Mouse (Mus musculus): Measurements from ENCODE around the gene Dtnb. TPM values are rescaled to one million over a fixed set of nuclear protein-coding genes. Genes with fewer than 3 reads are reported as not detected.
"Not testable (repeated sequence)": the region's sequence is repeated elsewhere in the genome, so short reads cannot be mapped to it uniquely, and the experiment has no call there.

The Dtnb gene
- polyA plus RNA-seq, 1 experiment from 2014 or later: 36.8 TPM

DNA sequence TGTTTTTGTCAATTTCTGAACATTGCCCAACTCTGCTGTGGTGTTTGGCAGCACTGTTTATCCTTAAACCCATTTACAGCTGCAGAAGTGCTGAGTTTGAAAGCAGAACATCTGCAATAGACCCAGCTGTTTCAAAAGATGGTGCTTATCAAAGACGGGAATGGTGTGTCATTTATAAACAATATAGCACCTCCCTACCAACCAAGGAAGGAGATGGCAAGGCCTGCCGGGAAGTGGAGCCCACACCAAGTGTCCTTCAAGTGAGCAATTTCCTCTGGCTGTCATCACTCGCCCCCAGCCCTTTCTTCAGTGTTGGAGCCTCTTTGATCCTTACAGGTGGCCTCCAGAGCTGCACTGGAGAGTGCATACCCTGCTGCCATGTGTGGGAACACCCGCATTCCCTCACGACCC, 97.8 kb downstream of the Dtnb start:
- no peak overlapping the region for H3K4me2 ChIP-seq (ENCODE audit: low read length)
- no peaks in the 10 kb centered on the region for H3K27me3 ChIP-seq (replicated peaks; ENCODE audit: control insufficient read depth, insufficient read depth, low read length)
- no peaks in the 10 kb centered on the region; the same call in 1 of the 2 replicates for H3K4me1 ChIP-seq (replicated peaks; ENCODE audit: control insufficient read depth, insufficient read depth, low read length)
- H3K4me3 ChIP-seq (replicated peaks; ENCODE audit: low read length): no peak overlapping the region
- no peak overlapping the region for H3K9ac ChIP-seq (replicated peaks; ENCODE audit: low read depth, low read length)
- H3K27ac ChIP-seq (ENCODE audit: low read length): no peak overlapping the region
- 51% methylated on average over 5 of the region's 5 CpGs for WGBS
- H3K9me3 ChIP-seq (ENCODE audit: control insufficient read depth, low read length): no peaks in the 10 kb centered on the region; the same call in 1 of the 2 replicates
- no peaks in the 10 kb centered on the region for H3K36me3 ChIP-seq (ENCODE audit: control insufficient read depth, insufficient read depth)
- no peak for ATAC-seq

DNA sequence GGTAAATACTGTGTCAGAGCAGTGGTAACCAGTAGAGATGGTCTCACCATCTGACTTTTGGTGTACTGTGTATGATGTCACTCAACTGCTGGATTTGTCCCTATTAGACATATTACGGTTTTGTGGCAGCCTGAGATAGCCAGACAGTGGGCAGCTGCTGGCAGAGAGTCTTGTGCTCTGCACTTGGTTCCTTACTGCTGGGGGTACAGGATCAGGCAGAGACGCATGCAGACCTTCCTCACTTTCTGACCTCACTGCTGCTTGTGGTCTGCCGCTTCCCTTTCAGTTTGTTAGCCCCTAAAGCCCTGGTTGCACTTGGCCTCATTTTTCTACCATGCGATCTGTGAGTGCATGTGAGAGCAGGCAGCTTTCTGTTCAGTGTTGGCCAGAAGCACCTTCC, 98.9 kb downstream of the Dtnb start:
- Histone ChIP-seq H3K27me3 (replicated peaks; ENCODE audit: control insufficient read depth, insufficient read depth, low read length) (no peaks in the 10 kb centered on the region), H3K4me2 (ENCODE audit: low read length) (no peak overlapping the region), H3K9me3 (ENCODE audit: control insufficient read depth, low read length) (no peaks in the 10 kb centered on the region; the same call in 1 of the 2 replicates), H3K4me3 (replicated peaks; ENCODE audit: low read length) (no peak overlapping the region), H3K9ac (replicated peaks; ENCODE audit: low read depth, low read length) (no peak overlapping the region), H3K36me3 (ENCODE audit: control insufficient read depth, insufficient read depth) (no peaks in the 10 kb centered on the region), H3K4me1 (replicated peaks; ENCODE audit: control insufficient read depth, insufficient read depth, low read length) (no peaks in the 10 kb centered on the region; the same call in 1 of the 2 replicates), H3K27ac (ENCODE audit: low read length) (no peak overlapping the region)
- WGBS: 78% methylated on average over 4 of the region's 4 CpGs
- ATAC-seq: no peak

- H3K9ac ChIP-seq (replicated peaks; ENCODE audit: low read depth, low read length): no peak overlapping the region
- H3K4me3 ChIP-seq (replicated peaks; ENCODE audit: low read length): no peak overlapping the region
- no peaks in the 10 kb centered on the region; the same call in 1 of the 2 replicates for H3K4me1 ChIP-seq (replicated peaks; ENCODE audit: control insufficient read depth, insufficient read depth, low read length)
- no peak overlapping the region for H3K4me2 ChIP-seq (ENCODE audit: low read length)
- WGBS: 87% methylated on average over 9 of the region's 9 CpGs
- H3K27ac ChIP-seq (ENCODE audit: low read length): no peak overlapping the region
- no peaks in the 10 kb centered on the region for H3K27me3 ChIP-seq (replicated peaks; ENCODE audit: control insufficient read depth, insufficient read depth, low read length)
- no peak for ATAC-seq
- no peaks in the 10 kb centered on the region for H3K36me3 ChIP-seq (ENCODE audit: control insufficient read depth, insufficient read depth)
- no peaks in the 10 kb centered on the region; the same call in 1 of the 2 replicates for H3K9me3 ChIP-seq (ENCODE audit: control insufficient read depth, low read length)
Measured at GRCm38 (mm10) chr12:3672786-3673185, 100.6 kb downstream of the Dtnb start.

- 57% methylated on average over 8 of the region's 8 CpGs for WGBS
- no peaks in the 10 kb centered on the region; the same call in 1 of the 2 replicates for H3K9me3 ChIP-seq (ENCODE audit: control insufficient read depth, low read length)
Measured at GRCm38 (mm10) chr12:3673886-3674285, 101.7 kb downstream of the Dtnb start.

DNA sequence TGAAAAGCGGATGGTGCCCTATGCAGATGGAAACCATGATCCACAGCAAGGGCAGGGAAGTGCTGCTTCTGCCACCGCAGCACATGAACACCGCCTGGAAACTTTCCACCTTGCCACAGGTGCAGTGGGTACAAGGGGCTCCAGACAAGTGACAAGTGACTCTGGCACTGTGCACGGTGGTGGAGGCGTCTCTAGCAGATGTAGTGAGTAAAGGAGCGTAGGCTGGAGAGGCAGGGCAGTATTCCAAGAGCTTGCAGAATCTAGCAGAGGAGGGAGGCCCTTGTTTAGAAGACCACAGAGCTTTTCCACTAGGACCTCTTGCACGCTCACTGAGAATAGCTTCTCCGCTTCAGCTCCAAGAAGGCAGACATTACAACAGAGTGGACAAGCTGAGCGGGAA, 102.7 kb downstream of the Dtnb start:
- Histone ChIP-seq H3K27me3 (replicated peaks; ENCODE audit: control insufficient read depth, insufficient read depth, low read length) (no peaks in the 10 kb centered on the region), H3K4me2 (ENCODE audit: low read length) (no peak overlapping the region), H3K4me1 (replicated peaks; ENCODE audit: control insufficient read depth, insufficient read depth, low read length) (no peaks in the 10 kb centered on the region; the same call in 1 of the 2 replicates), H3K27ac (ENCODE audit: low read length) (no peak overlapping the region), H3K9me3 (ENCODE audit: control insufficient read depth, low read length) (no peaks in the 10 kb centered on the region), H3K36me3 (ENCODE audit: control insufficient read depth, insufficient read depth) (no peaks in the 10 kb centered on the region), H3K4me3 (replicated peaks; ENCODE audit: low read length) (no peak overlapping the region), H3K9ac (replicated peaks; ENCODE audit: low read depth, low read length) (no peak overlapping the region)
- no peak for ATAC-seq
- WGBS: 87% methylated on average over 9 of the region's 9 CpGs

More at GRCm38 (mm10) chr12:3673886-3674285, 101.7 kb downstream of the Dtnb start:
- no peak for ATAC-seq
- H3K27me3 ChIP-seq (replicated peaks; ENCODE audit: control insufficient read depth, insufficient read depth, low read length): no peaks in the 10 kb centered on the region
- H3K4me2 ChIP-seq (ENCODE audit: low read length): no peak overlapping the region
- no peak overlapping the region for H3K9ac ChIP-seq (replicated peaks; ENCODE audit: low read depth, low read length)
- H3K36me3 ChIP-seq (ENCODE audit: control insufficient read depth, insufficient read depth): no peaks in the 10 kb centered on the region
- H3K27ac ChIP-seq (ENCODE audit: low read length): no peak overlapping the region
- no peak overlapping the region for H3K4me3 ChIP-seq (replicated peaks; ENCODE audit: low read length)
- H3K4me1 ChIP-seq (replicated peaks; ENCODE audit: control insufficient read depth, insufficient read depth, low read length): no peaks in the 10 kb centered on the region; the same call in 1 of the 2 replicates

DNA sequence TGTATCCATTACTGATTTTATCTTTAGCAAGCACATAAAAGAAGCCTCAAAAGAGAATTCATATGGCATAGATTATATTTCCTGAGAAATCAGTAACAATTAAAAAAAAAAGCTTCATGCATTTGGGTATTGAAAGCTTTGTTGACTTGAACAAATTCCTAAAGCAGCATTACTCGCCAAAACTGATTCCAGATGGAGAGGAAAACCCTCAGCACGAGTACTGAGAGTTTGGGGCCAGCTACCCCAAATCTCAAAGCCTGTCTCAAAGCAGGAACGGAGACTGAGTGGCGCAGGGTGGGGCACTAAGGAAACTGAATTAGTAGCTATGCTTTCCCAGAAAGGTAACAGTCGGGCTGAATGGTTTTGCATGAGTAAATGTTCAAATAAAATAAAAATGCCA, 108.5 kb downstream of the Dtnb start:
- no peak overlapping the region for H3K9ac ChIP-seq (replicated peaks; ENCODE audit: low read depth, low read length)
- no peak overlapping the region for H3K4me2 ChIP-seq (ENCODE audit: low read length)
- H3K4me3 ChIP-seq (replicated peaks; ENCODE audit: low read length): no peak overlapping the region
- H3K27me3 ChIP-seq (replicated peaks; ENCODE audit: control insufficient read depth, insufficient read depth, low read length): no peaks in the 10 kb centered on the region
- H3K9me3 ChIP-seq (ENCODE audit: control insufficient read depth, low read length): no peaks in the 10 kb centered on the region
- peaks cover 6% of the 10 kb centered on the region for H3K4me1 ChIP-seq (replicated peaks; ENCODE audit: control insufficient read depth, insufficient read depth, low read length)
- no peak overlapping the region for H3K27ac ChIP-seq (ENCODE audit: low read length)
- no peak for ATAC-seq
- H3K36me3 ChIP-seq (ENCODE audit: control insufficient read depth, insufficient read depth): no peaks in the 10 kb centered on the region
- 80% methylated on average over 5 of the region's 5 CpGs for WGBS

GRCm38 (mm10) chr12:3683041-3683440, 110.9 kb downstream of the Dtnb start:
- no peak overlapping the region for H3K27ac ChIP-seq (ENCODE audit: low read length)
- H3K4me1 ChIP-seq (replicated peaks; ENCODE audit: control insufficient read depth, insufficient read depth, low read length): peaks cover 6% of the 10 kb centered on the region
- no peaks in the 10 kb centered on the region for H3K27me3 ChIP-seq (replicated peaks; ENCODE audit: control insufficient read depth, insufficient read depth, low read length)
- no peaks in the 10 kb centered on the region for H3K9me3 ChIP-seq (ENCODE audit: control insufficient read depth, low read length)
- H3K9ac ChIP-seq (replicated peaks; ENCODE audit: low read depth, low read length): no peak overlapping the region
- H3K4me2 ChIP-seq (ENCODE audit: low read length): no peak overlapping the region
- 41% methylated on average over 8 of the region's 8 CpGs for WGBS
- no peak overlapping the region for H3K4me3 ChIP-seq (replicated peaks; ENCODE audit: low read length)
- no peaks in the 10 kb centered on the region; the same call in 1 of the 2 replicates for H3K36me3 ChIP-seq (ENCODE audit: control insufficient read depth, insufficient read depth)
- ATAC-seq: no peak

- Histone ChIP-seq H3K4me2 (ENCODE audit: low read length) (no peak overlapping the region), H3K27ac (ENCODE audit: low read length) (no peak overlapping the region), H3K4me3 (replicated peaks; ENCODE audit: low read length) (no peak overlapping the region), H3K27me3 (replicated peaks; ENCODE audit: control insufficient read depth, insufficient read depth, low read length) (no peaks in the 10 kb centered on the region), H3K4me1 (replicated peaks; ENCODE audit: control insufficient read depth, insufficient read depth, low read length) (peaks cover 6% of the 10 kb centered on the region), H3K36me3 (ENCODE audit: control insufficient read depth, insufficient read depth) (no peaks in the 10 kb centered on the region; the same call in 1 of the 2 replicates), H3K9me3 (ENCODE audit: control insufficient read depth, low read length) (no peaks in the 10 kb centered on the region), H3K9ac (replicated peaks; ENCODE audit: low read depth, low read length) (no peak overlapping the region)
- WGBS: 95% methylated on average over 7 of the region's 7 CpGs
- no peak for ATAC-seq
Measured at GRCm38 (mm10) chr12:3686419-3686940, 114.3 kb downstream of the Dtnb start.

DNA sequence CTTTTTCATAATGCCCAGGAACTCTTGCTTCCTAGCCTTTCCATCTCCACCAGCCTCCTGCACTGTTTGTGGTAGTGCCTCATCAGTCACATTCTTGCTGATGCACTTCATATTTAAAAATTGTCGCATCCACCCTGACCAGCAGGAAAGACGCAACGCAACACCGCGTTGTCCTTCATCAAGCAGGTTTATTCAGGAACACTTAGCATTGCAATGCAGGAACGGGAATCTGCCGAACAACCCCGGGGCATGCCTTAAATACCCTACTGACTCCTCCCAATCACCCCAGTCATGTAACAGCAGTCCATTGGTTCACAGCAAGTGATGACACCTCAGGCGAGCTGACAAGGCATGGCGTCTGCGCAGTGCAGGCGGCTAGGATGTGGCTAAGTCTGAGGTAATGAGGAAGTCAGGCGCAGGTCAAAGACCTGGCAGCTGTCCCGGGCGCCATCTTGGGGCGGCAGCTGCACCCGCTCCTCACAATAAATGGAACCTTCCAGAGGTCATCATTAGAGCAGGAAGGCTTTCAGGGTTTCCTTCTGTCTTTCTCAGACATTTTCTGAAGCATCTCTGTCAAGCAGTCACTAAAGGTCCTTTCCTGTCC, 118.8 kb downstream of the Dtnb start:
- WGBS: 93% methylated on average over 17 of the region's 17 CpGs
- H3K4me3 ChIP-seq (replicated peaks; ENCODE audit: low read length); H3K4me2 ChIP-seq (ENCODE audit: low read length); H3K9ac ChIP-seq (replicated peaks; ENCODE audit: low read depth, low read length); H3K9me3 ChIP-seq (ENCODE audit: control insufficient read depth, low read length); H3K36me3 ChIP-seq (ENCODE audit: control insufficient read depth, insufficient read depth); H3K27me3 ChIP-seq (replicated peaks; ENCODE audit: control insufficient read depth, insufficient read depth, low read length); H3K4me1 ChIP-seq (replicated peaks; ENCODE audit: control insufficient read depth, insufficient read depth, low read length); H3K27ac ChIP-seq (ENCODE audit: low read length); ATAC-seq: not testable (repeated sequence)
